Mouse (Mus musculus) adrenal gland, adult 8-10 months (tissue): ENCODE data around the gene Olfr970. TPM values are rescaled to one million over a fixed set of nuclear protein-coding genes. Genes with fewer than 3 reads are reported as not detected.
"Not testable (repeated sequence)": the region's sequence is repeated elsewhere in the genome, so short reads cannot be mapped to it uniquely, and the experiment has no call there.

Experiments used
- DNase-seq: peaks from one replicate; pipeline ENCODE4 v3.0.0; 2022
- total RNA-seq, 4 experiments: library from RNA; stranded (reverse); gene quantifications; 2 replicates each; pipeline ENCODE4 v1.2.4; 2022

Olfr970 gene
- not detected for total RNA-seq

DNA sequence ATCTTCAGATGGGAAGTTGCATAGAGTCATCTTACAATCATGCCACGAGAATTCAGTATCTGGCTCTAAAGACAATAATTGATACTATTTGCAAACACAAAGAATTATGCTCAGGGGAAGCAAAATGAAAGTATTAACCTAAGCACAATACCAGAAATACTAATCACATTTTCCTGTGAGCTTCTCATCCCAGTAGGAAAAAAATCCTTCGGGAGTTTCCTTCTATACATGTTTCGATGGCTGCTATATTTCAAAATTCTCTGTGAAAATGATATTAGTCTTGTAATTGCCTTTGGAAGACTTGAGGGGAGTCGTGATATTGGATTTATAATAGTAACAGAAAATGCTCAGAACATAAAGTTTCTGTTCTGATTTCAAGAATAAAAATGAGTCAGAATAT lies at the start of gene Olfr970:
TSS of gene Olfr970 (plus strand) at position 301 of the 400 bp plus-strand sequence.
- no peak for DNase-seq

DNA sequence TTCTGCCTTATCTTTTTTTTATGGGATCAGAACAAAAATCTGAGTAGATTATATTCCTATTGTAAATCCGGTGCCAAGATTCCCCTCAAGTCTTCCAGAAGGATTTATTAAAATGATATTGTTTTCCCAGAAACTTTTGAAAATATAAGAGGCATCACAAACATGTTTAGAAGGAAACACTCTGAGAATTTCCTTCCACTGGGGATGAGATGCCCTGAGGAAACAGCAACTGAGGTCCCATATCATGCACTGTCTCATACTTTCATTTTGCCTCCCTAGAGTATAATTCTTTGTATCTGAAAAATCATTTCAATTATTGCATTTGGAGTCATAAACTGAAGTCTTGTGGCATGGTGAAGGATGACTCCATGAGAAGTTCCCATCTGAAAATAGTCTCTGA lies 25.5 kb upstream of the Olfr970 start, which contains the start of gene Olfr968:
TSS of gene Olfr968 (minus strand) at position 101 of the 400 bp plus-strand sequence.
- DNase-seq, result no peak

DNA sequence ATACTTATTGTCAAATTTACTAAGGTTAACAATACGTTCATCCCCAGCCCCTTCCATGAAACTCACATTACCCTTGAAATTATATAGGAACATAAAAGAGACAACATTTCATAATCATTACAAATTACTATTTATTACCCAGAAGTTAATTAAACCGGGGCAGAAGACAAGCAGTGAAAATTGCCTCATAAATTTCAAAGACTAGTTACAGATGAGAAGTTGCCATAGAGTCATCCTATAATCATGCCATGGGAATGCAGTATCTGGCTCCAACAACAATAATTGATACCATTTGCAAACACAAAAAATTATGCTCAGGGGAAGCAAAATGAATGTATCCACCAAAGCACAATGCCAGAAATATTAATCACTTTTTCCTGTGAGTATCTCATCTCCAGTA lies 18.1 kb upstream of the Olfr970 start, which contains the start of gene Olfr969:
TSS of gene Olfr969 (plus strand) at position 388 of the 400 bp plus-strand sequence.
- no peak for DNase-seq

DNA sequence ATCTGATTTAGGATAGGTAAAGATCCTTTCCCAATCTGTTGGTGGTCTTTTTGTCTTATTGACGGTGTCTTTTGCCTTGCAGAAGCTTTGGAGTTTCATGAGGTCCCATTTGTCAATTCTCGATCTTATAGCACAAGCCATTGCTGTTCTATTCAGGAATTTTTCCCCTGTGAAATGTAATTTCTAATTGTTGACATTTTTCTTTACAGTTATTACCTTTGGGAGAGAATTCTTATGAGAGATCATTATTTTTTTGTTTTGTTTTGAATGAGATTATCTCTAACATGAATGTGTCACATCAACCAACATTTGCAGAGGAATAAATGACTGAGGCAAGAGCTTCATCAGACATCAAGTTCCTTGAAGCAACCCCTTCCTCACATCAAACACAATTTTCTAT lies 27.9 kb downstream of the Olfr970 start, which contains the start of gene Olfr971:
TSS of gene Olfr971 (plus strand) at position 301 of the 400 bp plus-strand sequence.
- not testable (repeated sequence) for DNase-seq

- no peak for DNase-seq
Measured at GRCm38 (mm10) chr9:39866122-39866521, 57.5 kb downstream of the Olfr970 start, which contains the start of gene Olfr972. Gene Olfr972 (plus strand): TSS chr9:39866422.

Other genes starting within 250 kb of the Olfr970 start
- not detected for gene Olfr959, start 233.3 kb upstream of the Olfr970 start, total RNA-seq
- gene AW551984, start 204.5 kb upstream of the Olfr970 start, total RNA-seq, result 10 to 100 TPM; 14.1 to 23.1 (median 19.1) TPM
- not detected for gene Olfr148, start 198.2 kb upstream of the Olfr970 start, total RNA-seq
- gene Olfr960, start 187.5 kb upstream of the Olfr970 start, total RNA-seq, result not detected
- gene Olfr961, start 163.8 kb upstream of the Olfr970 start, total RNA-seq, result not detected
- not detected for gene Olfr963, start 141.7 kb upstream of the Olfr970 start, total RNA-seq
- not detected for gene Olfr149, start 101.7 kb upstream of the Olfr970 start, total RNA-seq
- not detected for gene Olfr965, start 97.5 kb upstream of the Olfr970 start, total RNA-seq
- not detected for gene Olfr150, start 77.9 kb upstream of the Olfr970 start, total RNA-seq
- gene Olfr967, start 62.6 kb upstream of the Olfr970 start, total RNA-seq, result not detected
- gene Olfr968, start 25.6 kb upstream of the Olfr970 start, total RNA-seq, result not detected
- not detected for gene Olfr969, start 17.9 kb upstream of the Olfr970 start, total RNA-seq
- not detected for gene Olfr971, start 28.0 kb downstream of the Olfr970 start, total RNA-seq
- not detected for gene Olfr972, start 57.6 kb downstream of the Olfr970 start, total RNA-seq
- gene Olfr229, start 98.5 kb downstream of the Olfr970 start, total RNA-seq, result not detected
- not detected for gene Olfr974, start 128.6 kb downstream of the Olfr970 start, total RNA-seq
- not detected for gene Olfr975, start 143.2 kb downstream of the Olfr970 start, total RNA-seq
- gene Olfr976, start 152.3 kb downstream of the Olfr970 start, total RNA-seq, result not detected
- gene Olfr978, start 183.3 kb downstream of the Olfr970 start, total RNA-seq, result not detected
- not detected for gene Olfr979, start 194.6 kb downstream of the Olfr970 start, total RNA-seq
- gene Olfr980, start 200.7 kb downstream of the Olfr970 start, total RNA-seq, result not detected
- not detected for gene Olfr981, start 212.6 kb downstream of the Olfr970 start, total RNA-seq